Mouse (Mus musculus) hindbrain, embryonic 12.5 days (tissue): ENCODE results near the gene Aldh3b3. TPM values are rescaled to one million over a fixed set of nuclear protein-coding genes. Genes with fewer than 3 reads are reported as not detected.

Experiments
- ATAC-seq: fragments of 200-750 bp; cut with Nextera tagmentation; 2 replicates; pipeline ENCODE4 v1.8.0; 2017; ENCODE audit warnings: moderate TSS enrichment; ENCODE audit not compliant: low FRiP score
- H3K27ac ChIP-seq: fragments of 300-500 bp; sonication (generic); 2 replicates; pipeline ENCODE4 v1.5.1; 2016; ENCODE audit warnings: mild to moderate bottlenecking
- H3K27me3 ChIP-seq: fragments of 300-500 bp; sonication (generic); 2 replicates; pipeline ENCODE4 v1.6.1; 2016; ENCODE audit warnings: mild to moderate bottlenecking
- H3K36me3 ChIP-seq: fragments of 300-500 bp; sonication (generic); 2 replicates; pipeline ENCODE4 v1.6.1; 2016; ENCODE audit warnings: mild to moderate bottlenecking
- H3K4me1 ChIP-seq: fragments of 300-500 bp; sonication (generic); 2 replicates; pipeline ENCODE4 v1.6.1; 2016
- H3K4me2 ChIP-seq: fragments of 300-500 bp; sonication (generic); replicated peaks from 2 replicates; pipeline ENCODE4 v1.6.1; 2016; ENCODE audit warnings: mild to moderate bottlenecking
- H3K4me3 ChIP-seq: fragments of 300-500 bp; sonication (generic); 2 replicates; pipeline ENCODE4 v1.5.1; 2016; ENCODE audit warnings: mild to moderate bottlenecking
- H3K9ac ChIP-seq: fragments of 300-500 bp; sonication (generic); 2 replicates; pipeline ENCODE4 v1.6.1; 2016; ENCODE audit warnings: mild to moderate bottlenecking, moderate library complexity
- H3K9me3 ChIP-seq: fragments of 300-500 bp; sonication (generic); replicated peaks from 2 replicates; pipeline ENCODE4 v1.6.1; 2016; ENCODE audit warnings: mild to moderate bottlenecking
- WGBS: fragments of 180-500 bp; shearing (Covaris S2); methylation state at CpG from one replicate; pipeline ENCODE4 v1.1.7; 2016; 5-methylcytosine and 5-hydroxymethylcytosine counted together
- polyA plus RNA-seq: library from polyadenylated mRNA; unstranded; fragments of >200 nt; fragmentation: Nextera tagmentation; extraction: Ambion mirVana; gene quantifications from 2 replicates; pipeline ENCODE4 v1.2.1, GENCODE M21; 2016

The Aldh3b3 gene
- polyA plus RNA-seq, 1 experiment from 2014 or later, result not detected

DNA sequence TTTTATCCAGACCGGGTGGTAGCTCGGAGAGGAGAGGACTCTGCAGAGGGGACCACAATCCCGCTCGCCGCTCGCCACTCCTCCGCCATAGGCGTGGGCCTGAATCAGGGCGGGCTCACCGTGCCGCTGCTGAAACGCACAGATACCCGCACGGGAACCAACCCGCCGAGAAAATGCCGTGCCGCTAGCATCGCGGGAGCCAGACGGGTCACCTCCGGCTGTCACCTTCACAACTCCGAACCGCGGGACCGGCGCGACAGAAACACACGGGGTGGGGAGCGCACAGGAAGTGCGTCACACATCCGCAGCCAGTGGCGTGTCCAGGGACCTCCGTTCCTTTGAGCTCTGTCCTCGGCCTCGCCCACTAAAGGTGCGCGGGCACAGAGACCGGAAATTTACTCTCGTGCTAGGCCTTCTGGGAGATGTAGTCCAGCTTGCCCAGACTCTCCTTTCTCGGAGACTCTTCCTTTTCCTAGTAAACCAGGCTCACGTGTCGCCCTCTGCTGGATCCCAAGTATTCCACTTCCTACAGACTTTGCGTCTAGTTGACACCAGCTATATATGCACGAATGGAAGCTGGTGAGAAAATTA lies 54.1 kb downstream of the Aldh3b3 start, which contains the start of gene Ndufv1:
TSS of gene Ndufv1 (minus strand) at position 375 of the 591 bp plus-strand sequence.
- peak; percentile 99 for ATAC-seq
- H3K4me1 ChIP-seq, result peaks cover 7% of the 10 kb centered on the region
- peak within 1 kb of the TSS; percentile 70 for H3K4me2 ChIP-seq
- H3K27ac ChIP-seq, result 0 out of 2 replicates have a peak within 1 kb of the TSS, but pooled peaks have one; percentile 40
- peak within 1 kb of the TSS; percentile 76 for H3K9ac ChIP-seq
- no peaks in the 10 kb centered on the region for H3K27me3 ChIP-seq
- no peaks in the 10 kb centered on the region for H3K9me3 ChIP-seq
- WGBS, result under 1% methylated on average over 45 of the region's 45 CpGs
- peak within 1 kb of the TSS; percentile 82 for H3K4me3 ChIP-seq
- H3K36me3 ChIP-seq, result peaks cover 28% of the 10 kb centered on the region

DNA sequence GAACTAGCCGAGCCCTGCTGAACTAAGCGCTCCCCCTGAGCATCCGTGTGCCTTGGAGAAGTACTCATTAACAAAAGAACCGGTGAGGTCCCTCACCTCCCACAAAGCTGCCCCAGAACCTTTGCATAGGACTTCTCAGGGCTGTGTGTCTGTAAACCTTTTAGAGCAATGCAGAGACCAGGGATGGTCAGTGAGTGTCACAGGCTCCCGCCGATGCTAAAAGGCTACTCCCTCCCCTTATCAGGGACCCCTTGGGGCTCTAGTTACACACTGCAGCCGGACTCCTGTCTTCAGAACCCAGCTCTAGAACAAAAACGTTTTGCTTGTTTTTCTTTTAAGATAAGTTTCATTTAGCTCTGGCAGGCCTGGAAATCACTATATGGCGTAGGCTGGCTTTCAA lies 54.6 kb downstream of the Aldh3b3 start:
- 17% methylated on average over 9 of the region's 9 CpGs for WGBS

DNA sequence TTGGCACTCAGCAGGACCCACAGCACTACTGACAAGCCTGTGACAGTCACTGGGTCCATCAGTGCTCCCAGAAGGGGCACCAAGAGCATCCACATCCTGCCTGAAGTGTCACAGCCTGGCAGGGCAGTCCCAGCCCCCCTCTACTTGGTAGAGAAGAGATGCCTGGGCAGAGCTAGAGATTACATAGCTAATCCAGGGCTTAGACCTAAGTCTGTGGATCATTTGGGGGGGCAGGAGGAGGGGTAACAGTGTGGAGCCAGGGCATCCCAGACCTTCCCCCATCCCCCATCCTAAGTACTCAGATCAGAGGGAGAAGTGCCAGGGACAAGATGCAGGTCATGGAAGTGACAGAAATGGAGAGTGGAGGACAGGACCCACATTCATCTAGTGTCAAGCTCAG lies 56.4 kb downstream of the Aldh3b3 start:
- no peak overlapping the region for H3K27ac ChIP-seq
- H3K9ac ChIP-seq, result no peak overlapping the region
- no peak overlapping the region for H3K4me2 ChIP-seq
- no peaks in the 10 kb centered on the region for H3K9me3 ChIP-seq
- ATAC-seq, result no peak
- peaks cover 5% of the 10 kb centered on the region for H3K36me3 ChIP-seq
- no peaks in the 10 kb centered on the region for H3K27me3 ChIP-seq
- peaks cover 7% of the 10 kb centered on the region for H3K4me1 ChIP-seq
- H3K4me3 ChIP-seq, result no peak overlapping the region

More for the DNA sequence above, 54.6 kb downstream of the Aldh3b3 start:
- H3K9me3 ChIP-seq, result no peaks in the 10 kb centered on the region
- peak overlapping the region; percentile 48 for H3K4me2 ChIP-seq
- H3K36me3 ChIP-seq, result peaks cover 22% of the 10 kb centered on the region
- H3K27me3 ChIP-seq, result no peaks in the 10 kb centered on the region
- peak overlapping the region; percentile 82 for H3K4me3 ChIP-seq
- no peak overlapping the region for H3K27ac ChIP-seq
- peaks cover 7% of the 10 kb centered on the region for H3K4me1 ChIP-seq
- peak; percentile 46; the same call in 1 of the 2 replicates for ATAC-seq
- H3K9ac ChIP-seq, result no peak overlapping the region

DNA sequence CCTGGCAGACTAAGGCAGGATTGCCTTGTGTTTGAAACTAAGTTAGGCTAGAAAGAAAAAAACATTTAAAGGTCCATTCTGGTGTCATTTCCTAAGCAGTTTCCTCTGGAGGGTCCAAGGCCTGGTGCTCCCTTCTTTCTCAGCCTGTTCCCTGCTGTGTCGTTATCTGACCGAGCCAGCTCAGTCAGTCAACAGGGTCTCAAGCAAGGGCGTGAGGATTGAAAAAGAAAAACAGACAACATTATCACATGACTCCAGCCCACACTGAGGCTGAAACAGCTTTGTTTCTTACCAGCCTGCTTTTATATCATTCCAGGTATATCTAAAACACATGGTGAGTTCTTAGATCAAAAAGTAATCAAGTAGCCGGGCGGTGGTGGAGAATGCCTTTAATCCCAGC lies 57.2 kb downstream of the Aldh3b3 start:
- no peaks in the 10 kb centered on the region for H3K27me3 ChIP-seq
- no peak for ATAC-seq
- no peak overlapping the region for H3K4me3 ChIP-seq
- H3K27ac ChIP-seq, result no peak overlapping the region
- H3K4me1 ChIP-seq, result peaks cover 7% of the 10 kb centered on the region
- H3K4me2 ChIP-seq, result no peak overlapping the region
- 61% methylated on average over 5 of the region's 5 CpGs for WGBS
- no peak overlapping the region for H3K9ac ChIP-seq
- no peaks in the 10 kb centered on the region for H3K9me3 ChIP-seq
- no peaks in the 10 kb centered on the region for H3K36me3 ChIP-seq

DNA sequence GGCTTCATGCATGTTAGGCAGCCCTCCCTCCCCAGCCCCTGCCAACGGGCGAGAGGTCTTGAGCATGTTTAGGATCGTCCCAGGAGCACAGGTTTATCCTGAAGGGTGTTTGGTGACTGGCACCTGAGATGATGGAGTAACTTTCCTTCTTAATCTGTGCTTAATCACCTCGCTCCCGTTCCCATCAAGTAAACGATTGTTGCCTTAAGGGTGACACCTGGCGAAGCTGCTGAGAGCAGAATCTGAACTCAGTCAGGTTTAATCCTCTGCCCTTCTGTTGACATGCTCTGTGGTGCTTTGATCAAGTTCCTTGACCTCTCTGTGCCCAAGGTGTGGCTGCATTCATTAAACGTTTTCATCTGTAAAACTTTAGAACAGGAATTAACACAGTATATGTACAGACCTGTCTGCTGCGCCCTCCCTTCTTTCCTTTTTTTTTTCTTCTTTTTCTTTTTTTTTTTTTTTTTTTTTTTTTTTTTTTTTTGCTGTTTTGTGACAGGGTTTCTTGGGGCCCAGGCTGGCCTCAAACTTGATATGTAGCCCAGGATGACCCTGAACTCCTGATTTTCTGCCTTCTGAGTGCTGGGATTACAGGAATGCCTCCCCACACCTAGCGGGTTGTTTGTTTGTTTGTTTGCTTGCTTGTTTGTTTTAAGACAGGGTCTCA lies 59.6 kb downstream of the Aldh3b3 start:
- 67% methylated on average over 10 of the region's 10 CpGs for WGBS
- Histone ChIP-seq H3K27ac (no peak overlapping the region), H3K4me2 (no peak overlapping the region), H3K36me3 (no peaks in the 10 kb centered on the region), H3K27me3 (no peaks in the 10 kb centered on the region), H3K9ac (no peak overlapping the region), H3K4me3 (no peak overlapping the region), H3K4me1 (no peaks in the 10 kb centered on the region; the same call in 1 of the 2 replicates), H3K9me3 (no peaks in the 10 kb centered on the region)
- ATAC-seq, result no peak

DNA sequence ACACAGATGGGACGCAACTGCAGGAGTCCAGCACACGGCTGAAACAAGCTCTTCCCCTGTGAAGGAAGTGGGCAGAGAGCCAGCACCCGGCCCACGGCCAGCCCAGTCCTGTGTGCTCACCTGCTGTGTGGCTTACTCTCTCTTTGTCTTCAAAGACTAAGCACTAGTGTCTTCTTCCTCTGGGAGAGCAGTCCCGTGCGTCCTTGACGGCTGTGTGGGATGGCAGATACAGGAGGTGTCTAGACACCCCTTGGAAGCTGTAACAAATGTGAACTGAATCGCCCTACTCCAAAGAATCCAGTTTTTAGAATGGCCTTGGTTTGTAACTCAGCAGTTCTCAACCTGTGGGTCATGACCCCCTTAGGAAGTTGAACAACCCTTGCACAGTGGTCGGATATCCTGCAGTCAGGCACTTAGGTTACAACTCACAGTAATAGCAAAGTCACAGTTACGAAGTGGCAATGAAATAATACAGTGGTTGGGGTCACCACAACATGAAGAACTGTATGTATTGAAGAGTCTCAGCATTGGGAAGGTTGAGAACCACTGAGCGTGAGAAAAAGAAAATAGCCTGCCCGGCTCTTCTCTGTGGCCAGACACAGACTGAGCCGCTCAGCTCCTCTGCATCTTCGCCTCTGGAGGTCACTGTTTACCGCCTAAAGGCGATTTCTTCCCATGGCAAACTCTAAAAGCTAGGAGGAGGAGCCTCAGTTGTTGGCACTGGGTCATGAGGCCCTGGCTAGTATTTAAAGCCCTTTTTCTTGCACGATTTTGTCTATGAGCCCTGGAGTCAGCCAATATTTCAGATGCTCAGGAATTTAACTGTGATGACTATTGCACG lies 60.5 kb downstream of the Aldh3b3 start:
- Histone ChIP-seq H3K4me1 (no peaks in the 10 kb centered on the region), H3K36me3 (no peaks in the 10 kb centered on the region), H3K9me3 (no peaks in the 10 kb centered on the region), H3K9ac (no peak overlapping the region), H3K27ac (no peak overlapping the region), H3K27me3 (no peaks in the 10 kb centered on the region), H3K4me2 (no peak overlapping the region), H3K4me3 (no peak overlapping the region)
- WGBS, result 31% methylated on average over 18 of the region's 18 CpGs
- ATAC-seq, result peak; percentile 52; the same call in 1 of the 2 replicates

Other genes with a start within 250 kb of the Aldh3b3 start
- gene Kmt5b, start 191.2 kb upstream of the Aldh3b3 start, polyA plus RNA-seq, result 59.3 and 70.8 TPM in 2 replicates
- gene Chka, start 106.9 kb upstream of the Aldh3b3 start, polyA plus RNA-seq, result 63.2 and 66.8 TPM in 2 replicates
- 24.9 and 29.9 TPM in 2 replicates for gene Tcirg1, start 51.5 kb upstream of the Aldh3b3 start, polyA plus RNA-seq
- 180 and 207 TPM in 2 replicates for gene Ndufs8, start 45.9 kb upstream of the Aldh3b3 start, polyA plus RNA-seq
- 1.0 and 1.2 TPM in 2 replicates for gene Aldh3b1, start 28.8 kb upstream of the Aldh3b3 start, polyA plus RNA-seq
- 8.1 and 8.5 TPM in 2 replicates for gene Unc93b1, start 23.5 kb upstream of the Aldh3b3 start, polyA plus RNA-seq
- 0.96 and 1.2 TPM in 2 replicates for gene Aldh3b2, start 13.7 kb downstream of the Aldh3b3 start, polyA plus RNA-seq
- 2.4 and 2.6 TPM in 2 replicates for gene Acy3, start 27.9 kb downstream of the Aldh3b3 start, polyA plus RNA-seq
- gene Tbx10, start 34.1 kb downstream of the Aldh3b3 start, polyA plus RNA-seq, result 0.35 and 0.47 TPM in 2 replicates
- gene Nudt8, start 41.9 kb downstream of the Aldh3b3 start, polyA plus RNA-seq, result 18.7 and 18.9 TPM in 2 replicates
- gene Gm49405, start 42.0 kb downstream of the Aldh3b3 start, polyA plus RNA-seq, result 3.2 and 4.2 TPM in 2 replicates
- gene Doc2g, start 44.7 kb downstream of the Aldh3b3 start, polyA plus RNA-seq, result 4.4 and 5.8 TPM in 2 replicates
- 187 and 188 TPM in 2 replicates for gene Ndufv1, start 54.2 kb downstream of the Aldh3b3 start, polyA plus RNA-seq
- gene Gstp1, start 79.3 kb downstream of the Aldh3b3 start, polyA plus RNA-seq, result 357 and 360 TPM in 2 replicates
- gene Gstp2, start 87.4 kb downstream of the Aldh3b3 start, polyA plus RNA-seq, result 1.5 and 8.3 TPM in 2 replicates
- not detected in 2 replicates for gene Gstp3, start 100.9 kb downstream of the Aldh3b3 start, polyA plus RNA-seq
- gene Cabp2, start 122.9 kb downstream of the Aldh3b3 start, polyA plus RNA-seq, result not detected in 2 replicates
- 65.6 and 76.9 TPM in 2 replicates for gene Cdk2ap2, start 138.5 kb downstream of the Aldh3b3 start, polyA plus RNA-seq
- gene Pitpnm1, start 141.4 kb downstream of the Aldh3b3 start, polyA plus RNA-seq, result 19.6 and 24.4 TPM in 2 replicates
- gene Aip, start 167.2 kb downstream of the Aldh3b3 start, polyA plus RNA-seq, result 68.8 and 71.3 TPM in 2 replicates
- gene Gpr152, start 181.1 kb downstream of the Aldh3b3 start, polyA plus RNA-seq, result 0.05 TPM in 1 of 2 replicates, not detected in the other
- gene Cabp4, start 185.4 kb downstream of the Aldh3b3 start, polyA plus RNA-seq, result 0.16 and 0.39 TPM in 2 replicates
- gene Coro1b, start 190.0 kb downstream of the Aldh3b3 start, polyA plus RNA-seq, result 128 and 131 TPM in 2 replicates
- 1.0 and 1.2 TPM in 2 replicates for gene Ptprcap, start 195.0 kb downstream of the Aldh3b3 start, polyA plus RNA-seq
- gene Rps6kb2, start 204.7 kb downstream of the Aldh3b3 start, polyA plus RNA-seq, result 64.8 and 68.2 TPM in 2 replicates
- gene Carns1, start 216.8 kb downstream of the Aldh3b3 start, polyA plus RNA-seq, result 4.7 and 5.0 TPM in 2 replicates
- 0.58 and 1.0 TPM in 2 replicates for gene Tbc1d10c, start 232.6 kb downstream of the Aldh3b3 start, polyA plus RNA-seq
- 662 and 684 TPM in 2 replicates for gene Ppp1ca, start 233.4 kb downstream of the Aldh3b3 start, polyA plus RNA-seq
- gene Rad9a, start 243.0 kb downstream of the Aldh3b3 start, polyA plus RNA-seq, result 30.5 and 31.2 TPM in 2 replicates